In the genomic region with DNA sequence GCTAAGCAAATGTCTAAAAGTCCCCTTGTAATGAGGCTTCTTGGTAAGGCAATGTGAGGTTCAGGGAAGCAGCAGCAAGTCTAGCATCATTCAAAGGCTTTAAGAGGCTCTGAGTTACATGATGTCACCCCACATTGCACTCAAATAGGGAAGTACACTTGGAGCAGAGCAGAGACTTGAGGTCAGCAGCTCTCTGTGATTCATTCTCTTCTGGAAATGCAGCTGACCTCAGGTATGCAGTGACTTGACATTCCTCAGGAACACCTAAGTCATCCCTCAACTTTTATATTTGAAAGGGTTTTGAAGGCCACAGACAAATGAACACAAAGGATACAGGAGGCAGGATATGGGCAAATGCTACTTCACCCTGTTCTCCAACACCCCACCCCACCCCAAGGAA, we compare ENCODE assay signal across 16 mouse cellular contexts.
DNase-seq lines count a peak whose midpoint lies in the region.
"Had no signal": no experiment of that assay in that cellular context is flagged by ENCODE, and none has a peak within 500 bp of the region (broad histone marks: within the 10 kb centered on the region; RNA-seq: fewer than 3 reads in every experiment).

No protein-coding gene starts in this region.

- peak; percentile 28 for DNase-seq in heart, adult 11 months
- DNase-seq in heart, postnatal 36 days: no peak
- peak; percentile 21 for DNase-seq in NIH3T3 (ENCODE audit: low read depth)
- peak; percentile 10 for DNase-seq in fibroblast of lung, adult 2 months (ENCODE audit: low read depth)
- DNase-seq in spleen, adult 12 weeks (ENCODE audit: low spot score): no peak
- DNase-seq in lung, postnatal 36 days: no peak
- DNase-seq: adrenal gland, adult 2 months; adrenal gland, postnatal 10 days; adrenal gland, postnatal 25 days; B cell, adult 2 months; cerebellum, adult 11 months; cerebellum, adult 18-20 months; cerebellum, adult 8-10 months; cerebellum, adult 9-11 months; cerebellum, postnatal 14 days; cerebellum, postnatal 36 days had no signal

- intact Hi-C loops in heart, postnatal 36 days (cut with DNase I): no loop called here

Comparison
In these comparisons a context has a peak if more than half of its experiments do, and no peak if none do; other contexts are left out.
1. DNase-seq: peak in heart, adult 11 months (single experiment), NIH3T3 (single experiment) and fibroblast of lung, adult 2 months (single experiment); none in heart, postnatal 36 days (0 of 2), spleen, adult 12 weeks (single experiment) and lung, postnatal 36 days (single experiment).